Mouse (Mus musculus) heart, embryonic 16.5 days (tissue): ENCODE data around the gene Slc16a10. TPM values are rescaled to one million over a fixed set of nuclear protein-coding genes. Genes with fewer than 3 reads are reported as not detected.
"Not testable (repeated sequence)": the region's sequence is repeated elsewhere in the genome, so short reads cannot be mapped to it uniquely, and the experiment has no call there.

ENCODE experiments used
- ATAC-seq: fragments of 200-750 bp; cut with Nextera tagmentation; replicated peaks from 2 replicates; pipeline ENCODE4 v1.8.0; 2017; ENCODE audit warnings: moderate number of reproducible peaks; ENCODE audit not compliant: insufficient read depth, low FRiP score; ENCODE audit errors: extremely low read depth
- H3K27ac ChIP-seq: fragments of 300-500 bp; sonication (generic); 2 replicates; pipeline ENCODE4 v1.5.1; 2014; ENCODE audit warnings: mild to moderate bottlenecking, low read length, control low read depth, moderate library complexity
- H3K27me3 ChIP-seq: fragments of 300-500 bp; sonication (generic); 2 replicates; pipeline ENCODE4 v1.6.1; 2014; ENCODE audit warnings: low read length, mixed read lengths; ENCODE audit not compliant: control insufficient read depth, insufficient read depth
- H3K36me3 ChIP-seq: fragments of 300-500 bp; sonication (generic); 2 replicates; pipeline ENCODE4 v1.6.1; 2014; ENCODE audit not compliant: control insufficient read depth, insufficient read depth
- H3K4me1 ChIP-seq: fragments of 300-500 bp; sonication (generic); 2 replicates; pipeline ENCODE4 v1.6.1; 2014; ENCODE audit warnings: low read length, mixed read lengths; ENCODE audit not compliant: control insufficient read depth, insufficient read depth
- H3K4me2 ChIP-seq: fragments of 300-500 bp; sonication (generic); 2 replicates; pipeline ENCODE4 v1.6.1; 2014; ENCODE audit warnings: low read depth, mild to moderate bottlenecking, control low read depth, low read length
- H3K4me3 ChIP-seq: fragments of 300-500 bp; sonication (generic); 2 replicates; pipeline ENCODE4 v1.5.1; 2014; ENCODE audit warnings: mild to moderate bottlenecking, control low read depth, low read length
- H3K9ac ChIP-seq: fragments of 300-500 bp; sonication (generic); 2 replicates; pipeline ENCODE4 v1.6.1; 2014; ENCODE audit warnings: low read length, control low read depth
- H3K9me3 ChIP-seq: fragments of 300-500 bp; sonication (generic); replicated peaks from 2 replicates; pipeline ENCODE4 v1.6.1; 2016; ENCODE audit warnings: low read length; ENCODE audit not compliant: control insufficient read depth
- WGBS: fragments of 180-500 bp; shearing (Covaris S2); extraction: QIAGEN DNeasy Blood & Tissue Kit; methylation state at CpG from one replicate; pipeline ENCODE4 v1.1.7; 2014; 5-methylcytosine and 5-hydroxymethylcytosine counted together
- polyA plus RNA-seq: library from polyadenylated mRNA; unstranded; fragments of >200 nt; fragmentation: Nextera tagmentation; extraction: Ambion mirVana; gene quantifications from 2 replicates; pipeline ENCODE4 v1.2.1, GENCODE M21; 2015

The Slc16a10 gene
- polyA plus RNA-seq, 1 experiment from 2014 or later, result 23.3 TPM

GRCm38 (mm10) chr10:40025560-40025959 lies 116.5 kb downstream of the Slc16a10 start:
- H3K4me2 ChIP-seq, result peak overlapping the region; percentile 97
- 68% methylated on average over 8 of the region's 8 CpGs for WGBS
- peaks cover 3% of the 10 kb centered on the region; the same call in 1 of the 2 replicates for H3K27me3 ChIP-seq
- H3K9me3 ChIP-seq, result peaks cover 5% of the 10 kb centered on the region; the same call in 1 of the 2 replicates
- peak overlapping the region; percentile 80 for H3K4me3 ChIP-seq
- H3K27ac ChIP-seq, result 0 out of 2 replicates have a peak overlapping the region, but pooled peaks have one; percentile 29
- H3K4me1 ChIP-seq, result peaks cover 9% of the 10 kb centered on the region
- peak overlapping the region; percentile 36; the same call in 1 of the 2 replicates for H3K9ac ChIP-seq
- no peak for ATAC-seq
- H3K36me3 ChIP-seq, result no peaks in the 10 kb centered on the region

GRCm38 (mm10) chr10:40024554-40025428 lies 117.3 kb downstream of the Slc16a10 start, which contains the start of gene Mfsd4b1:
Gene Mfsd4b1 (minus strand): TSS chr10:40025268.
- Histone ChIP-seq H3K36me3 (no peaks in the 10 kb centered on the region), H3K27ac (peak within 1 kb of the TSS; percentile 92), H3K4me3 (peak within 1 kb of the TSS; percentile 80), H3K4me1 (peaks cover 16% of the 10 kb centered on the region), H3K27me3 (peaks cover 3% of the 10 kb centered on the region; the same call in 1 of the 2 replicates), H3K4me2 (peak within 1 kb of the TSS; percentile 97), H3K9ac (peak within 1 kb of the TSS; percentile 86), H3K9me3 (peaks cover 5% of the 10 kb centered on the region; the same call in 1 of the 2 replicates)
- peak; percentile 91 for ATAC-seq
- WGBS, result 1% methylated on average over 46 of the region's 46 CpGs

- Histone ChIP-seq H3K36me3 (no peaks in the 10 kb centered on the region), H3K4me3 (no peak overlapping the region), H3K9ac (no peak overlapping the region; the same call in 1 of the 2 replicates), H3K4me2 (no peak overlapping the region), H3K27me3 (peaks cover 3% of the 10 kb centered on the region; the same call in 1 of the 2 replicates), H3K27ac (peak overlapping the region; percentile 80; the same call in 1 of the 2 replicates), H3K4me1 (peaks cover 28% of the 10 kb centered on the region), H3K9me3 (no peaks in the 10 kb centered on the region)
- WGBS, result 84% methylated on average over 2 of the region's 2 CpGs
- no peak for ATAC-seq
Measured at GRCm38 (mm10) chr10:40020401-40020800, 121.7 kb downstream of the Slc16a10 start.

- Histone ChIP-seq H3K36me3 (no peaks in the 10 kb centered on the region), H3K4me2 (peak overlapping the region; percentile 23; the same call in 1 of the 2 replicates), H3K9ac (peak overlapping the region; percentile 21; the same call in 1 of the 2 replicates), H3K4me1 (peaks cover 26% of the 10 kb centered on the region), H3K9me3 (no peaks in the 10 kb centered on the region), H3K4me3 (no peak overlapping the region), H3K27ac (peak overlapping the region; percentile 80), H3K27me3 (peaks cover 3% of the 10 kb centered on the region; the same call in 1 of the 2 replicates)
- peak; percentile 92 for ATAC-seq
- WGBS, result 43% methylated on average over 3 of the region's 3 CpGs
Measured at GRCm38 (mm10) chr10:40019492-40019891, 122.6 kb downstream of the Slc16a10 start.

GRCm38 (mm10) chr10:40018261-40018860 lies 123.7 kb downstream of the Slc16a10 start:
- no peaks in the 10 kb centered on the region for H3K9me3 ChIP-seq
- no peak overlapping the region for H3K9ac ChIP-seq
- no peaks in the 10 kb centered on the region for H3K27me3 ChIP-seq
- no peak overlapping the region for H3K4me2 ChIP-seq
- peaks cover 21% of the 10 kb centered on the region for H3K4me1 ChIP-seq
- H3K36me3 ChIP-seq, result no peaks in the 10 kb centered on the region
- no peak overlapping the region for H3K4me3 ChIP-seq
- ATAC-seq, result peak; percentile 72
- 44% methylated on average over 5 of the region's 5 CpGs for WGBS
- peak overlapping the region; percentile 80 for H3K27ac ChIP-seq

- no peaks in the 10 kb centered on the region for H3K4me1 ChIP-seq
- H3K4me3 ChIP-seq, result no peak overlapping the region
- H3K9ac ChIP-seq, result no peak overlapping the region
- no peak overlapping the region for H3K27ac ChIP-seq
- H3K27me3 ChIP-seq, result no peaks in the 10 kb centered on the region
- H3K9me3 ChIP-seq, result no peaks in the 10 kb centered on the region
- H3K4me2 ChIP-seq, result no peak overlapping the region
- WGBS, result 78% methylated on average over 11 of the region's 11 CpGs
- no peaks in the 10 kb centered on the region for H3K36me3 ChIP-seq
- ATAC-seq, result no peak
Measured at GRCm38 (mm10) chr10:40009591-40009990, 132.5 kb downstream of the Slc16a10 start.

- H3K36me3 ChIP-seq, H3K27ac ChIP-seq, H3K27me3 ChIP-seq, ATAC-seq, H3K9me3 ChIP-seq, H3K4me3 ChIP-seq, H3K9ac ChIP-seq, H3K4me1 ChIP-seq, H3K4me2 ChIP-seq: not testable (repeated sequence)
- 58% methylated on average over 4 of the region's 4 CpGs for WGBS
Measured at GRCm38 (mm10) chr10:40008847-40009246, 133.2 kb downstream of the Slc16a10 start.

- no peak for ATAC-seq
Measured at GRCm38 (mm10) chr10:40007953-40008352, 134.1 kb downstream of the Slc16a10 start.

More at GRCm38 (mm10) chr10:40007953-40008352, 134.1 kb downstream of the Slc16a10 start:
- 83% methylated on average over 4 of the region's 4 CpGs for WGBS
- H3K9me3 ChIP-seq, result no peaks in the 10 kb centered on the region
- no peak overlapping the region for H3K9ac ChIP-seq
- H3K27ac ChIP-seq, result no peak overlapping the region
- no peak overlapping the region for H3K4me3 ChIP-seq
- no peaks in the 10 kb centered on the region for H3K27me3 ChIP-seq
- no peak overlapping the region for H3K4me2 ChIP-seq
- no peaks in the 10 kb centered on the region for H3K36me3 ChIP-seq
- H3K4me1 ChIP-seq, result no peaks in the 10 kb centered on the region
